Mouse (Mus musculus): ENCODE measurements at regions not wholly inside any gene's neighbourhood (a gene's known extent, or its start where the extent isn't known, plus 50 kb on each side); places are given as distances from the start of the nearest gene placed in this dataset.

DNA sequence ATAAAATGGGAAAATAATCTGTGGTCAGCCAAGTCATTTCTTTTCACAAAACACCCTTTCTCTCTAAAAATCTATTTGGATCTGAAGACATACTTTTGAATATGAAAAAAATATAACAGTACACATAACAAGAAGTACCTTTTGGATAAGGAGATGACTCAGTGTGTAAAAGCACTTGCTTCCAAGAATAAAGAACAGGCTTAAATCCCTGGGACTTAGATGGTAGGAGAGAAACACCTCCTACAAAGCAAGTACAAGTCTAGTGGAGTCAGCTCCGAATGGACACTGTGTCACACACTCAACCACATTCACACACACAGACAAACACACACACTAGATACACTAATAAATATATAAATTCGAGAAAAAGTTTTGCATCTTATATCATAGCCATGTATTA, 1041.8 kb downstream of the D3Ertd751e start:
- no peak overlapping the region for H3K4me2 ChIP-seq (ENCODE audit: insufficient read depth, low read depth, poor library complexity, severe bottlenecking)
- in situ Hi-C loops (cut with MboI; ENCODE audit: low pct_ligation_motif_present, low pct_unique_long_range_greater_than_20kb, low sequenced_read_pairs): no loop called here
- H3K9me3 ChIP-seq (replicated peaks; ENCODE audit: low read length): no peaks in the 10 kb centered on the region
- dilution Hi-C loops (cut with MboI; ENCODE audit: extremely low pct_ligation_motif_present, extremely low pct_unique_long_range_greater_than_20kb, low sequenced_read_pairs): no loop called here
- no peak overlapping the region for H3K9ac ChIP-seq (ENCODE audit: insufficient read depth, low read depth)
- H3K4me1 ChIP-seq (ENCODE audit: control insufficient read depth in 1 of 2, insufficient read depth in 2 of 2): peaks cover 3% of the 10 kb centered on the region in 2 experiments; a peak in 3 of 4 replicates
- no peak for TF ChIP-seq CHD1 (IDR thresholded peaks at IDR 0.05; ENCODE audit: low read depth, low read length)
- TF ChIP-seq TBP (conservative IDR thresholded peaks at IDR 0.05; ENCODE audit: low read depth, low read length): no peak
- no peak overlapping the region for H3K4me3 ChIP-seq (replicated peaks in 1 of 3; ENCODE audit: low read depth in 2 of 3, low read length in 2 of 3, poor library complexity in 1 of 3)
- no peaks in the 10 kb centered on the region for H3K27me3 ChIP-seq (replicated peaks)
- H3K27ac ChIP-seq (ENCODE audit: insufficient read depth, low read depth): no peak overlapping the region
- H3K79me2 ChIP-seq (replicated peaks; ENCODE audit: control insufficient read depth, extremely low read depth, insufficient read depth, poor library complexity, severe bottlenecking): no peaks in the 10 kb centered on the region
- no peak for DNase-seq (ENCODE audit: extremely low read depth)
- H3K36me3 ChIP-seq (replicated peaks in 1 of 2; ENCODE audit: control insufficient read depth in 1 of 2, insufficient read depth in 1 of 2, low read length in 1 of 2): no peaks in the 10 kb centered on the region

DNA sequence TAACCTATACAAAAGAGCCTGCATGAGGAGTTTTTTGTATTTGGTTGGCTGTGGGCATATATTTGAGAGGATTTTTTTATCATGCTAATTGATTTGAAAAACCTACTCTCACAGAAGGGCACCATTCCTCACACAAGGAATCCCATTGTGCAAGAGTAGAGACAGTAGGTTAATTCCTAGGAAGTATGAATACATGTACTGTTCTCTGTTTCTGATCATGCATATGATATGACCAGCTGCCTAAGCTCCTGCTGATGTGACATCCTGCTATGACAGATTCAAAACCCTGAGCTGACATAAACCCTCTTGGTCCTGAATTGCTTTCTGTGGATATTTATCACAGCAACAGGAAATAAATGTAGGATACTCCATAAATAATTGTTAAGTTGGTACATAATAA, 1048.0 kb downstream of the D3Ertd751e start:
- Histone ChIP-seq H3K9me3 (replicated peaks; ENCODE audit: low read length) (no peaks in the 10 kb centered on the region), H3K4me3 (replicated peaks in 1 of 3; ENCODE audit: low read depth in 2 of 3, low read length in 2 of 3, poor library complexity in 1 of 3) (no peak overlapping the region), H3K27me3 (replicated peaks) (no peaks in the 10 kb centered on the region), H3K27ac (ENCODE audit: insufficient read depth, low read depth) (no peak overlapping the region), H3K79me2 (replicated peaks; ENCODE audit: control insufficient read depth, extremely low read depth, insufficient read depth, poor library complexity, severe bottlenecking) (no peaks in the 10 kb centered on the region), H3K4me1 (ENCODE audit: control insufficient read depth in 1 of 2, insufficient read depth in 2 of 2) (no peaks in the 10 kb centered on the region), H3K4me2 (ENCODE audit: insufficient read depth, low read depth, poor library complexity, severe bottlenecking) (no peak overlapping the region), H3K36me3 (replicated peaks in 1 of 2; ENCODE audit: control insufficient read depth in 1 of 2, insufficient read depth in 1 of 2, low read length in 1 of 2) (no peaks in the 10 kb centered on the region), H3K9ac (ENCODE audit: insufficient read depth, low read depth) (no peak overlapping the region)
- dilution Hi-C loops (cut with MboI; ENCODE audit: extremely low pct_ligation_motif_present, extremely low pct_unique_long_range_greater_than_20kb, low sequenced_read_pairs) (no loop called here), in situ Hi-C loops (cut with MboI; ENCODE audit: low pct_ligation_motif_present, low pct_unique_long_range_greater_than_20kb, low sequenced_read_pairs) (no loop called here)
- DNase-seq (ENCODE audit: extremely low read depth): no peak
- TF ChIP-seq JUND (conservative IDR thresholded peaks at IDR 0.05; ENCODE audit: low read depth, low read length): no peak
- TF ChIP-seq HCFC1 (IDR thresholded peaks at IDR 0.05; ENCODE audit: low read depth, low read length): no peak
- TF ChIP-seq SMC3 (IDR thresholded peaks at IDR 0.05; ENCODE audit: low read depth, low read length): no peak
- no peak for TF ChIP-seq MAX (IDR thresholded peaks at IDR 0.05; ENCODE audit: low read length)
- TF ChIP-seq ZC3H11A (IDR thresholded peaks at IDR 0.05; ENCODE audit: low read depth, low read length): no peak
- no peak for TF ChIP-seq ELF1 (IDR thresholded peaks at IDR 0.05; ENCODE audit: low read depth, low read length)
- no peak for TF ChIP-seq POLR2A (IDR thresholded peaks at IDR 0.05; ENCODE audit: low read depth, low read length)
- no peak for TF ChIP-seq NRF1 (IDR thresholded peaks at IDR 0.05; ENCODE audit: low read depth, low read length)
- TF ChIP-seq CHD2 (IDR thresholded peaks at IDR 0.05; ENCODE audit: low read length): no peak
- TF ChIP-seq MEF2A (IDR thresholded peaks at IDR 0.05; ENCODE audit: borderline replicate concordance, low read depth, low read length): no peak
- no peak for TF ChIP-seq BHLHE40 (IDR thresholded peaks at IDR 0.05; ENCODE audit: low read depth, low read length)
- TF ChIP-seq IRF4 (IDR thresholded peaks at IDR 0.05; ENCODE audit: low read depth, low read length): no peak
- TF ChIP-seq MYC (IDR thresholded peaks at IDR 0.05; ENCODE audit: low read depth, low read length): no peak
- TF ChIP-seq ZKSCAN1 (IDR thresholded peaks at IDR 0.05; ENCODE audit: borderline replicate concordance, low read depth, low read length): no peak
- no peak for TF ChIP-seq JUN (IDR thresholded peaks at IDR 0.05; ENCODE audit: insufficient read depth, low read depth, low read length)
- TF ChIP-seq MAZ (IDR thresholded peaks at IDR 0.05; ENCODE audit: low read depth, low read length): no peak
- TF ChIP-seq ZNF384 (IDR thresholded peaks at IDR 0.05; ENCODE audit: low read depth, low read length): no peak
- TF ChIP-seq MXI1 (IDR thresholded peaks at IDR 0.05; ENCODE audit: low read depth, low read length): no peak
- TF ChIP-seq NELFE (IDR thresholded peaks at IDR 0.05; ENCODE audit: low read depth, low read length): no peak
- no peak for TF ChIP-seq TBP (conservative IDR thresholded peaks at IDR 0.05; ENCODE audit: low read depth, low read length)
